Mouse (Mus musculus) liver, embryonic 12.5 days (tissue): ENCODE data around the gene Olfr871. TPM values are rescaled to one million over a fixed set of nuclear protein-coding genes. Genes with fewer than 3 reads are reported as not detected.
"Not testable (repeated sequence)": the region's sequence is repeated elsewhere in the genome, so short reads cannot be mapped to it uniquely, and the experiment has no call there.

ENCODE experiments used
- ATAC-seq: fragments of 200-750 bp; cut with Nextera tagmentation; 2 replicates; pipeline ENCODE4 v1.8.0; 2017; ENCODE audit warnings: moderate number of reproducible peaks, mild to moderate bottlenecking, moderate library complexity
- H3K27ac ChIP-seq: fragments of 300-500 bp; sonication (generic); 2 replicates; pipeline ENCODE4 v1.5.1; 2016; ENCODE audit warnings: mild to moderate bottlenecking
- H3K27me3 ChIP-seq: fragments of 300-500 bp; sonication (generic); replicated peaks from 2 replicates; pipeline ENCODE4 v1.6.1; 2016; ENCODE audit warnings: mild to moderate bottlenecking, moderate library complexity
- H3K36me3 ChIP-seq: fragments of 300-500 bp; sonication (generic); 2 replicates; pipeline ENCODE4 v1.6.1; 2016; ENCODE audit warnings: mild to moderate bottlenecking, moderate library complexity
- H3K4me1 ChIP-seq: fragments of 300-500 bp; sonication (generic); 2 replicates; pipeline ENCODE4 v1.6.1; 2016
- H3K4me2 ChIP-seq: fragments of 300-500 bp; sonication (generic); 2 replicates; pipeline ENCODE4 v1.6.1; 2016; ENCODE audit warnings: mild to moderate bottlenecking, moderate library complexity
- H3K4me3 ChIP-seq: fragments of 300-500 bp; sonication (generic); 2 replicates; pipeline ENCODE4 v1.5.1; 2016; ENCODE audit warnings: mild to moderate bottlenecking, moderate library complexity
- H3K9ac ChIP-seq: fragments of 300-500 bp; sonication (generic); 2 replicates; pipeline ENCODE4 v1.6.1; 2016; ENCODE audit warnings: mild to moderate bottlenecking, moderate library complexity
- H3K9me3 ChIP-seq: fragments of 300-500 bp; sonication (generic); replicated peaks from 2 replicates; pipeline ENCODE4 v1.6.1; 2016; ENCODE audit warnings: mild to moderate bottlenecking, moderate library complexity
- WGBS: fragments of 180-500 bp; shearing (Covaris S2); methylation state at CpG from one replicate; pipeline ENCODE4 v1.1.7; 2016; ENCODE audit not compliant: insufficient replicate concordance; 5-methylcytosine and 5-hydroxymethylcytosine counted together
- polyA plus RNA-seq: library from polyadenylated mRNA; unstranded; fragments of >200 nt; fragmentation: Nextera tagmentation; extraction: Ambion mirVana; gene quantifications from 2 replicates; pipeline ENCODE4 v1.2.1, GENCODE M21; 2016

Gene Olfr871
- not detected in 2 replicates for polyA plus RNA-seq

DNA sequence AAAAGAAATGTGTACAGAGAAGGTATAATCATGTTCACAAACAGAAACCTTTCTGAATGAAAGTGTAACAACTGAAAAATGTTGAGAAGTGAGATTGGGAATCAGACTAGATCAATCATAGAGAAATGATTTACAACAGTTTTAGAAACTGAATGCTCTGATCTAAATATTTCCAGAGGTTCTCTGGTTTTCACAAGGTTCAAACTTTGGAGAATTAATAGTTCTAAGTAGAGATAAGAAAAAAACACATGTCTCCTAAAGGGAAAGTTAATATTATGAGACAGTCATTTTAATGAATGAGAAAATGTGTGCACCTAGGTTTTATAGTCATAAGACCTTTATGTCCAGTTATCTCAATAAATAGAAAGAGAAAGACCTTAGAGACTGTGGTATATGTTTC is at the start of gene Olfr871:
Gene Olfr871 (plus strand): TSS at position 301 of the 400 bp plus-strand sequence.
- H3K27ac ChIP-seq, result no peak within 1 kb of the TSS
- H3K4me1 ChIP-seq, result no peaks in the 10 kb centered on the region
- H3K9me3 ChIP-seq, result no peaks in the 10 kb centered on the region
- no peak within 1 kb of the TSS for H3K4me3 ChIP-seq
- no peak within 1 kb of the TSS for H3K4me2 ChIP-seq
- H3K9ac ChIP-seq, result no peak within 1 kb of the TSS
- no peak for ATAC-seq
- no peaks in the 10 kb centered on the region for H3K36me3 ChIP-seq
- no peaks in the 10 kb centered on the region for H3K27me3 ChIP-seq

DNA sequence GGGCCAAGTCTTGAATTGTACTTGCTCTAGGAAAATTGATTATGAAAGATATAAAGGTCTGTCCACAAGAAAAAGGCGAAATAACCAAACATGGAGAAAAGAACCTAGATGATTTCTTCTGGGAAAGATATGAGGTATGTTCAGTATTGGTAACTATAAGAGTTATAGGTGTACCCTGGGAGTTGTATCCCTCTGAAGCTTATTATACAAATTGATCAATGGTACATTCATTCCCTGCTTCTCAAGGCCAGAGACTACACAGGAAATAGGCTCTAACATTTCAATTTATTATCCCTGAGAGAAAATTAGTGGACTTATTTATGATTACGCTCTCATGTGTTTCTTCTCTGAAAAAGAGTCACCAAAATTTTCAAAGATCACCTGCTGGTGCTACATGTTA is 38.0 kb upstream of the Olfr871 start, which contains the start of gene Olfr870:
Gene Olfr870 (minus strand): TSS at position 101 of the 400 bp plus-strand sequence.
- no peaks in the 10 kb centered on the region for H3K4me1 ChIP-seq
- no peaks in the 10 kb centered on the region for H3K27me3 ChIP-seq
- no peak within 1 kb of the TSS for H3K27ac ChIP-seq
- no peaks in the 10 kb centered on the region for H3K9me3 ChIP-seq
- no peak within 1 kb of the TSS for H3K4me2 ChIP-seq
- no peak for ATAC-seq
- WGBS, result 55% methylated on average over 2 of the region's 2 CpGs
- H3K9ac ChIP-seq, result no peak within 1 kb of the TSS
- H3K4me3 ChIP-seq, result no peak within 1 kb of the TSS
- no peaks in the 10 kb centered on the region for H3K36me3 ChIP-seq

DNA sequence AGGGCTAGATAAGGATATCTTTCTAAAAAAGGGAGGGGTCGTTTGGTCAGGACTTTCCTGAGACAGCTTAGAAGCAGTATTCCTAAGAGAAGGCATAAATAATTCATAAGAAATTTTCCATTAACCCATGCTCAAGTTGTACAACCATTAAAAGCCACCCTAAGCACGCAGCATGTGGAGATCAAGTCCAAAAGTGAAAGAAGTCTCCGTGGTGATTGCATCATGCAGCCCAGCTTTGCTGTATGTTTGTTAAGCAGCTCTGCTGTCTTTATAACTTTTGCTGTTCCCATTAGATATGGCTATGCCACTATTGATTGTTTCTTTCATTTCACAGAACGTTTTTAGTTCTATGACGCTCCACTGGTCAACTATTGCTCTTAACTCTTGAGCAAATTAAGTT is 32.5 kb upstream of the Olfr871 start:
- Histone ChIP-seq H3K4me3 (no peak overlapping the region), H3K27ac (no peak overlapping the region), H3K9ac (no peak overlapping the region), H3K36me3 (no peaks in the 10 kb centered on the region), H3K27me3 (no peaks in the 10 kb centered on the region), H3K9me3 (no peaks in the 10 kb centered on the region), H3K4me1 (no peaks in the 10 kb centered on the region), H3K4me2 (no peak overlapping the region)
- ATAC-seq, result no peak
- 45% methylated on average over 5 of the region's 5 CpGs for WGBS

DNA sequence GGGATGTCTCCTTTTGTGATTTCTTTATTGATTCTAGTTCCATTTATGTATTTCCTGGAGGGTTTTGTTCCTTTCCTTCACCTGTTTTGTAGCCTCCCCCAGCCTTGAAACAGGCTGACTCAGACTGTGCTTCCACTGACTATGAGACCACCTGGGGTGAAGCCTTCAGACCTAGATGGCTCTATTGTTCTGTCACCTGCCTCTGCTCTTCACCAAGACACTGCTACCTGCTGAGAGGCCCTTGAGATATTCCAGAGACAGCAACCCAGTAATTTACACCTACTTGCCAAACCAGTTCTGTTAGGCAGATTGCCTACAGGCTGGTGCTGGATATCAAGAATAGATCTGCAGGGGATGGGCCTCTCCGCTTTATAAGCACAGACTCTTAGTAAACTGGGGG is 9.9 kb upstream of the Olfr871 start:
- Histone ChIP-seq H3K27ac (no peak overlapping the region), H3K27me3 (no peaks in the 10 kb centered on the region), H3K4me3 (no peak overlapping the region), H3K4me1 (no peaks in the 10 kb centered on the region), H3K36me3 (no peaks in the 10 kb centered on the region), H3K4me2 (no peak overlapping the region), H3K9me3 (no peaks in the 10 kb centered on the region), H3K9ac (no peak overlapping the region)
- no peak for ATAC-seq
- 46% methylated on average over 1 of the region's 1 CpGs for WGBS

DNA sequence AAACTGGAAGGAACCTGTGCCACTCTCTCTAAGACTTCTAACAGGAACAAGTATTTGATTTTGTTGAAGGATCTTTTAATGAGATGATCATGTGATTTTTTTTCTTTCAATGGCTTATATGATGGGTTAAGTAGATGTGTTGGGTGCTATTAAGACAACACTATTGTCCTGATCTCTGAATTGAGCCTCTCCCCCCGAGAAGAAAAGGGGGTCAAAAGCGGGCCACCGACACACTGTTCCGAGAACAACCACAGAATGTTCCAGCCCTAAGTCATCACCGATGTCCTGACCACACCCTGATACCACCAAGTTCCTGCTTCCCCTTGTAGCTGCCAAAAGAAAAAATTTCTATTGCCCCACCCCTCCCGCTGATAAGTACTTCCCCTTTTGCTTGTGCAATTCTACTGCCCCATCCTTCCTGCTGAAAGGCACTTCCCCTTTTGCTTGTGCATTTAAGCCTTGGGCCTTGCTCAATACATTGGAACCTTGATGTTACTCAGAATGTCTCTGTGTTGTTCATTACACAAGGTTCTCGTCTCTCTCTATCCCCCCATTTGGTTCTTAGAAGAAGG is 8.5 kb upstream of the Olfr871 start:
- not testable (repeated sequence) for H3K27ac ChIP-seq, H3K4me1 ChIP-seq, ATAC-seq, H3K9ac ChIP-seq, H3K9me3 ChIP-seq, H3K27me3 ChIP-seq, H3K36me3 ChIP-seq, H3K4me3 ChIP-seq, H3K4me2 ChIP-seq
- 49% methylated on average over 7 of the region's 7 CpGs for WGBS

DNA sequence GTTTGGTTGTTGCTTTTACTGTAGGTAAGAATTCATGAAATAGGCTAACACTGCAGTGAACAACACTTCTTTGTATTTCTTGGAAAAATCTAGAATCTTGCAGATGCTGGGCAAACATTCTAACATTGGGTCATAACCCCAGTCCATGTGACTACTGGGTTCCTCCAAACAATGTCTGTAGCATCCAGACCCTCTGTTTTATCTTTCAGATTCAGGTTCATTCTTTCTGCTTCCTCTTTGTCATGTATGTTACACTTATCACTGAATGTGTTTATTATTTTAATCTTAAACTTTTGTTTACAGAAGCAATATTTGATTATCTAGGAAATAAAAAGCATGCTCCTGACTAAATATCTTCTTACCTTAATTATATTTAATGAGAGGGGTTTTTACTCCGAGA is 1.2 kb upstream of the Olfr871 start:
- no peak overlapping the region for H3K27ac ChIP-seq
- ATAC-seq, result no peak
- no peaks in the 10 kb centered on the region for H3K36me3 ChIP-seq
- H3K9me3 ChIP-seq, result no peaks in the 10 kb centered on the region
- no peak overlapping the region for H3K4me2 ChIP-seq
- no peak overlapping the region for H3K4me3 ChIP-seq
- H3K27me3 ChIP-seq, result no peaks in the 10 kb centered on the region
- no peaks in the 10 kb centered on the region for H3K4me1 ChIP-seq
- 29% methylated on average over 1 of the region's 1 CpGs for WGBS
- H3K9ac ChIP-seq, result no peak overlapping the region

DNA sequence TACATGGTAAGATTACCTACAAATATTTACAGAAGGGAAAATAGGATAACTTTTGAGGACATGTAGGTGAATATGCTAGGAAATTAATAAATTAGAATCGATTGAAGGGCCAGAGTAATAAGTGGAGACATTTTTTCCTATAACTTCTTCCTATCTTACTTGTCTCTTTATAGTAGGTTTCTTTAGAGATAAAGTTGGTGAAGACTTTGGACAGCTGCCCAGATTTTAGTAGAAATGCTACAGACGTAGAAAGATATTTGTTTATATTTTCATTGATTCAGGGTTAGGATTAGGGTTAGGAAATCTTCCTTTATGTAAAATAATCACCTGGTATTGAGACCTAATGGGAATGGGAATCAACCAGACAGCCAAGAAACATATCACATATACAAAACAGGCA is 530 bp upstream of the Olfr871 start:
- WGBS, result 55% methylated on average over 2 of the region's 2 CpGs
- ATAC-seq, result no peak

DNA sequence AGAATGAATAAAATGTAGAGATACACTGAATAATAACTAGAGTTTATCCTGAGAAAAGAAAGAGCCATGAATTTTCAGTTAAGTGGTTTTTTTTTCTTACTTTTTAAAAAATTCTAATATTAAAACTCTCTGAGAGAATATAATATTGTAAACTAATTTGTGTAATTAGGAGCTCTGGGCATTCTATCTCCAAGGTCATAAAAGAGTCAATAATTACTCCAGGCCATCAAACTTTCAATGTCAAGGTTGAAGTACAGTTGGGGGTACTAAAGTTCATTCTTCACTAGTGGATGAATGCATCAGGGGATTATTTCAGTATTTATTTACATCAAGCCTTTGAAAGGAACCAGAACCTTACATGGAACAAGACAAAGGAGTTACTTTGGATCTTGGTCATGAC is 24.8 kb downstream of the Olfr871 start, which contains the start of gene Olfr872:
Gene Olfr872 (plus strand): TSS at position 301 of the 400 bp plus-strand sequence.
- Histone ChIP-seq H3K4me1 (no peaks in the 10 kb centered on the region), H3K36me3 (no peaks in the 10 kb centered on the region), H3K9me3 (0 out of 2 replicates have a peak, but pooled peaks cover under 1% of the 10 kb centered on the region), H3K9ac (no peak within 1 kb of the TSS), H3K4me3 (no peak within 1 kb of the TSS), H3K4me2 (no peak within 1 kb of the TSS), H3K27ac (no peak within 1 kb of the TSS), H3K27me3 (no peaks in the 10 kb centered on the region)
- no peak for ATAC-seq

More for the DNA sequence above, 530 bp upstream of the Olfr871 start:
- H3K9ac ChIP-seq, result no peak overlapping the region
- no peaks in the 10 kb centered on the region for H3K9me3 ChIP-seq
- H3K27ac ChIP-seq, result no peak overlapping the region
- no peak overlapping the region for H3K4me2 ChIP-seq
- H3K4me1 ChIP-seq, result no peaks in the 10 kb centered on the region
- H3K4me3 ChIP-seq, result no peak overlapping the region
- no peaks in the 10 kb centered on the region for H3K36me3 ChIP-seq
- H3K27me3 ChIP-seq, result no peaks in the 10 kb centered on the region

DNA sequence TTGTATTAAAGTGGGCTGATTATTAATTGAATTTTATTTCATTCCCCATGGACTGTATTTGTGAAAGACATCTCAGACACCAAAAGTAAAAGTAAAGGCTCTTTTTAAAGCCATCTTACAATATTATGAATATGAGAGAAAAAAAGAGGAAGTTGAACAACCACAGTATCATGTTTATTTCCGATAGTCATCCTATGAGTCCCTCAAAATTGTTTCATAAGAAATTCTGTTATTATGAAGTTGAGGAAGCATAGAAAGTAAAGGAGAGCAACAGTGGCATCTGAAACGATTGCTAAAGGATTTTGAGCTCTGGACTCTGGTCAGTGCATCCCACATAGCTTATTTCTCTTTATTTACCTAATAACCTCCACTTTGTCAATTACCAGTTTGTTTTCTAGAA is 25.4 kb downstream of the Olfr871 start:
- Histone ChIP-seq H3K9me3 (no peaks in the 10 kb centered on the region), H3K9ac (no peak overlapping the region), H3K27ac (no peak overlapping the region), H3K27me3 (no peaks in the 10 kb centered on the region), H3K4me2 (no peak overlapping the region), H3K4me3 (no peak overlapping the region), H3K36me3 (no peaks in the 10 kb centered on the region), H3K4me1 (no peaks in the 10 kb centered on the region)
- 42% methylated on average over 2 of the region's 2 CpGs for WGBS
- no peak for ATAC-seq

Other genes starting within 250 kb of the Olfr871 start
- not detected in 2 replicates for gene Olfr866, start 184.2 kb upstream of the Olfr871 start, polyA plus RNA-seq
- not detected in 2 replicates for gene Olfr867, start 154.6 kb upstream of the Olfr871 start, polyA plus RNA-seq
- gene Olfr868, start 113.6 kb upstream of the Olfr871 start, polyA plus RNA-seq, result not detected in 2 replicates
- not detected in 2 replicates for gene Olfr869, start 83.2 kb upstream of the Olfr871 start, polyA plus RNA-seq
- not detected in 2 replicates for gene Olfr870, start 38.1 kb upstream of the Olfr871 start, polyA plus RNA-seq
- not detected in 2 replicates for gene Olfr872, start 24.9 kb downstream of the Olfr871 start, polyA plus RNA-seq
- gene Olfr39, start 70.1 kb downstream of the Olfr871 start, polyA plus RNA-seq, result not detected in 2 replicates
- not detected in 2 replicates for gene Olfr873, start 86.3 kb downstream of the Olfr871 start, polyA plus RNA-seq
- gene Olfr18, start 123.9 kb downstream of the Olfr871 start, polyA plus RNA-seq, result not detected in 2 replicates
- 13.7 and 16.1 TPM in 2 replicates for gene Zfp560, start 173.0 kb downstream of the Olfr871 start, polyA plus RNA-seq
- gene Zfp26, start 248.0 kb downstream of the Olfr871 start, polyA plus RNA-seq, result 8.5 TPM in 2 replicates